Mouse (Mus musculus) cerebellum, adult 9-11 months (tissue): ENCODE results near the gene Bpifb5.
"Not testable (repeated sequence)": the region's sequence is repeated elsewhere in the genome, so short reads cannot be mapped to it uniquely, and the experiment has no call there.

Source experiments
- DNase-seq: peaks from one replicate; pipeline ENCODE4 v3.0.0; 2022

The Bpifb5 gene

GRCm38 (mm10) chr2:154223265-154223916, at the start of gene Bpifb5:
Gene Bpifb5 (plus strand): TSS chr2:154223742.
- no peak for DNase-seq

GRCm38 (mm10) chr2:154181900-154182299, 41.6 kb upstream of the Bpifb5 start:
- not testable (repeated sequence) for DNase-seq

GRCm38 (mm10) chr2:154183061-154183460, 40.5 kb upstream of the Bpifb5 start:
- not testable (repeated sequence) for DNase-seq

- DNase-seq, result no peak
Observed at GRCm38 (mm10) chr2:154185319-154185718, 38.2 kb upstream of the Bpifb5 start.

GRCm38 (mm10) chr2:154185748-154186147, 37.8 kb upstream of the Bpifb5 start:
- no peak for DNase-seq

- DNase-seq, result no peak
Observed at GRCm38 (mm10) chr2:154187468-154187867, 36.1 kb upstream of the Bpifb5 start.

- no peak for DNase-seq
Observed at GRCm38 (mm10) chr2:154189877-154190434, 33.6 kb upstream of the Bpifb5 start.

GRCm38 (mm10) chr2:154190546-154191258, 32.8 kb upstream of the Bpifb5 start, which contains the start of gene Bpifb1:
Gene Bpifb1 (plus strand): TSS chr2:154190818.
- no peak for DNase-seq

GRCm38 (mm10) chr2:154192141-154192540, 31.4 kb upstream of the Bpifb5 start:
- no peak for DNase-seq

GRCm38 (mm10) chr2:154193071-154193470, 30.5 kb upstream of the Bpifb5 start:
- no peak for DNase-seq

- DNase-seq, result no peak
Observed at GRCm38 (mm10) chr2:154193994-154194504, 29.5 kb upstream of the Bpifb5 start.

GRCm38 (mm10) chr2:154197036-154197435, 26.5 kb upstream of the Bpifb5 start:
- DNase-seq, result no peak

- DNase-seq, result no peak
Observed at GRCm38 (mm10) chr2:154204630-154205029, 18.9 kb upstream of the Bpifb5 start.

- DNase-seq, result no peak
Observed at GRCm38 (mm10) chr2:154206908-154207307, 16.6 kb upstream of the Bpifb5 start.

- DNase-seq, result no peak
Observed at GRCm38 (mm10) chr2:154209112-154209511, 14.4 kb upstream of the Bpifb5 start.

- DNase-seq, result no peak
Observed at GRCm38 (mm10) chr2:154211121-154211520, 12.4 kb upstream of the Bpifb5 start.

GRCm38 (mm10) chr2:154211881-154212280, 11.7 kb upstream of the Bpifb5 start:
- DNase-seq, result no peak

GRCm38 (mm10) chr2:154215191-154215590, 8.4 kb upstream of the Bpifb5 start:
- DNase-seq, result peak; percentile 48

GRCm38 (mm10) chr2:154219950-154220349, 3.6 kb upstream of the Bpifb5 start:
- DNase-seq, result no peak

- no peak for DNase-seq
Observed at GRCm38 (mm10) chr2:154223917-154224273, 353 bp downstream of the Bpifb5 start.

GRCm38 (mm10) chr2:154226991-154227390, 3.4 kb downstream of the Bpifb5 start:
- peak; percentile 35 for DNase-seq

- DNase-seq, result peak; percentile 38
Observed at GRCm38 (mm10) chr2:154227830-154228229, 4.3 kb downstream of the Bpifb5 start.

- peak; percentile 38 for DNase-seq
Observed at GRCm38 (mm10) chr2:154233426-154233825, 9.9 kb downstream of the Bpifb5 start.

- no peak for DNase-seq
Observed at GRCm38 (mm10) chr2:154240771-154241170, 17.2 kb downstream of the Bpifb5 start.
